Mouse (Mus musculus): ENCODE data around the gene Krtap3-1. TPM values are rescaled to one million over a fixed set of nuclear protein-coding genes. Genes with fewer than 3 reads are reported as not detected.

Krtap3-1 gene
- polyA plus RNA-seq, 1 experiment from 2014 or later: not detected

Other genes with a start within 250 kb of the Krtap3-1 start
- gene Krt25, start 243.7 kb downstream of the Krtap3-1 start, polyA plus RNA-seq (2015; fragmentation: Nextera tagmentation; extraction: Ambion mirVana): not detected in 2 replicates
- gene Krt26, start 228.7 kb downstream of the Krtap3-1 start, polyA plus RNA-seq (2015; fragmentation: Nextera tagmentation; extraction: Ambion mirVana): not detected in 2 replicates
- not detected in 2 replicates for gene Krt27, start 215.5 kb downstream of the Krtap3-1 start, polyA plus RNA-seq (2015; fragmentation: Nextera tagmentation; extraction: Ambion mirVana)
- gene Krt28, start 191.7 kb downstream of the Krtap3-1 start, polyA plus RNA-seq (2015; fragmentation: Nextera tagmentation; extraction: Ambion mirVana): not detected in 2 replicates
- gene Krt10, start 177.3 kb downstream of the Krtap3-1 start, polyA plus RNA-seq (2015; fragmentation: Nextera tagmentation; extraction: Ambion mirVana): 4.2 and 4.6 TPM in 2 replicates
- gene Krt12, start 144.4 kb downstream of the Krtap3-1 start, polyA plus RNA-seq (2015; fragmentation: Nextera tagmentation; extraction: Ambion mirVana): not detected in 2 replicates
- 28.0 and 33.9 TPM in 2 replicates for gene Krt20, start 128.5 kb downstream of the Krtap3-1 start, polyA plus RNA-seq (2015; fragmentation: Nextera tagmentation; extraction: Ambion mirVana)
- 0.54 and 0.67 TPM in 2 replicates for gene Krt23, start 73.5 kb downstream of the Krtap3-1 start, polyA plus RNA-seq (2015; fragmentation: Nextera tagmentation; extraction: Ambion mirVana)
- not detected in 2 replicates for gene Krt39, start 45.3 kb downstream of the Krtap3-1 start, polyA plus RNA-seq (2015; fragmentation: Nextera tagmentation; extraction: Ambion mirVana)
- not detected in 2 replicates for gene Krt40, start 23.5 kb downstream of the Krtap3-1 start, polyA plus RNA-seq (2015; fragmentation: Nextera tagmentation; extraction: Ambion mirVana)
- gene Krtap3-3, start 15.8 kb downstream of the Krtap3-1 start, polyA plus RNA-seq (2015; fragmentation: Nextera tagmentation; extraction: Ambion mirVana): not detected in 2 replicates
- not detected in 2 replicates for gene Krtap3-2, start 9.8 kb downstream of the Krtap3-1 start, polyA plus RNA-seq (2015; fragmentation: Nextera tagmentation; extraction: Ambion mirVana)
- gene Gm11939, start 7.2 kb downstream of the Krtap3-1 start, polyA plus RNA-seq (2015; fragmentation: Nextera tagmentation; extraction: Ambion mirVana): not detected in 2 replicates
- gene Krtap1-5, start 14.4 kb upstream of the Krtap3-1 start, polyA plus RNA-seq (2015; fragmentation: Nextera tagmentation; extraction: Ambion mirVana): not detected in 2 replicates
- gene Krtap1-4, start 17.0 kb upstream of the Krtap3-1 start, polyA plus RNA-seq (2015; fragmentation: Nextera tagmentation; extraction: Ambion mirVana): not detected in 2 replicates
- not detected in 2 replicates for gene Krtap1-3, start 24.7 kb upstream of the Krtap3-1 start, polyA plus RNA-seq (2015; fragmentation: Nextera tagmentation; extraction: Ambion mirVana)
- gene Krtap9-3, start 31.5 kb upstream of the Krtap3-1 start, polyA plus RNA-seq (2015; fragmentation: Nextera tagmentation; extraction: Ambion mirVana): not detected in 2 replicates
- not detected in 2 replicates for gene Gm11938, start 36.7 kb upstream of the Krtap3-1 start, polyA plus RNA-seq (2015; fragmentation: Nextera tagmentation; extraction: Ambion mirVana)
- not detected in 2 replicates for gene Gm11937, start 43.6 kb upstream of the Krtap3-1 start, polyA plus RNA-seq (2015; fragmentation: Nextera tagmentation; extraction: Ambion mirVana)
- gene Krtap2-4, start 48.2 kb upstream of the Krtap3-1 start, polyA plus RNA-seq (2015; fragmentation: Nextera tagmentation; extraction: Ambion mirVana): not detected in 2 replicates
- not detected in 2 replicates for gene Gm11562, start 53.8 kb upstream of the Krtap3-1 start, polyA plus RNA-seq (2015; fragmentation: Nextera tagmentation; extraction: Ambion mirVana)
- not detected in 2 replicates for gene Krtap4-1, start 61.6 kb upstream of the Krtap3-1 start, polyA plus RNA-seq (2015; fragmentation: Nextera tagmentation; extraction: Ambion mirVana)
- not detected in 2 replicates for gene Krtap4-2, start 68.5 kb upstream of the Krtap3-1 start, polyA plus RNA-seq (2015; fragmentation: Nextera tagmentation; extraction: Ambion mirVana)
- gene Krtap4-7, start 77.5 kb upstream of the Krtap3-1 start, polyA plus RNA-seq (2015; fragmentation: Nextera tagmentation; extraction: Ambion mirVana): not detected in 2 replicates
- not detected in 2 replicates for gene Gm11555, start 83.6 kb upstream of the Krtap3-1 start, polyA plus RNA-seq (2015; fragmentation: Nextera tagmentation; extraction: Ambion mirVana)
- gene Gm11563, start 92.3 kb upstream of the Krtap3-1 start, polyA plus RNA-seq (2015; fragmentation: Nextera tagmentation; extraction: Ambion mirVana): not detected in 2 replicates
- gene Krtap4-6, start 99.3 kb upstream of the Krtap3-1 start, polyA plus RNA-seq (2015; fragmentation: Nextera tagmentation; extraction: Ambion mirVana): not detected in 2 replicates
- not detected in 2 replicates for gene Gm14190, start 124.1 kb upstream of the Krtap3-1 start, polyA plus RNA-seq (2015; fragmentation: Nextera tagmentation; extraction: Ambion mirVana)
- gene Gm14180, start 167.7 kb upstream of the Krtap3-1 start, polyA plus RNA-seq (2015; fragmentation: Nextera tagmentation; extraction: Ambion mirVana): not detected in 2 replicates
- not detected in 2 replicates for gene Gm11595, start 206.3 kb upstream of the Krtap3-1 start, polyA plus RNA-seq (2015; fragmentation: Nextera tagmentation; extraction: Ambion mirVana)
- not detected in 2 replicates for gene Krtap4-8, start 214.1 kb upstream of the Krtap3-1 start, polyA plus RNA-seq (2015; fragmentation: Nextera tagmentation; extraction: Ambion mirVana)
- gene Krtap4-9, start 218.6 kb upstream of the Krtap3-1 start, polyA plus RNA-seq (2015; fragmentation: Nextera tagmentation; extraction: Ambion mirVana): not detected in 2 replicates
- gene Gm11596, start 226.8 kb upstream of the Krtap3-1 start, polyA plus RNA-seq (2015; fragmentation: Nextera tagmentation; extraction: Ambion mirVana): not detected in 2 replicates
- not detected in 2 replicates for gene Gm11569, start 232.3 kb upstream of the Krtap3-1 start, polyA plus RNA-seq (2015; fragmentation: Nextera tagmentation; extraction: Ambion mirVana)
- gene Gm11554, start 237.8 kb upstream of the Krtap3-1 start, polyA plus RNA-seq (2015; fragmentation: Nextera tagmentation; extraction: Ambion mirVana): not detected in 2 replicates
- not detected in 2 replicates for gene Krtap4-13, start 243.3 kb upstream of the Krtap3-1 start, polyA plus RNA-seq (2015; fragmentation: Nextera tagmentation; extraction: Ambion mirVana)
- gene Gm11564, start 249.0 kb upstream of the Krtap3-1 start, polyA plus RNA-seq (2015; fragmentation: Nextera tagmentation; extraction: Ambion mirVana): not detected in 2 replicates